Mouse (Mus musculus) kidney, embryonic 15.5 days (tissue): Measurements from ENCODE around the gene Cnnm3. TPM values are rescaled to one million over a fixed set of nuclear protein-coding genes. Genes with fewer than 3 reads are reported as not detected.

Source experiments
- ATAC-seq: fragments of 200-750 bp; cut with Nextera tagmentation; replicated peaks from 2 replicates; pipeline ENCODE4 v1.8.0; 2017; ENCODE audit warnings: moderate TSS enrichment; ENCODE audit not compliant: low FRiP score
- H3K27ac ChIP-seq: fragments of 300-500 bp; sonication (generic); 2 replicates; pipeline ENCODE4 v1.5.1; 2015; ENCODE audit warnings: mild to moderate bottlenecking, inconsistent platforms
- H3K27me3 ChIP-seq: fragments of 300-500 bp; sonication (generic); 2 replicates; pipeline ENCODE4 v1.6.1; 2015; ENCODE audit warnings: inconsistent platforms
- H3K36me3 ChIP-seq: fragments of 300-500 bp; sonication (generic); 2 replicates; pipeline ENCODE4 v1.6.1; 2015; ENCODE audit warnings: inconsistent platforms
- H3K4me1 ChIP-seq: fragments of 300-500 bp; sonication (generic); 2 replicates; pipeline ENCODE4 v1.6.1; 2015; ENCODE audit warnings: inconsistent platforms
- H3K4me2 ChIP-seq: fragments of 300-500 bp; sonication (generic); 2 replicates; pipeline ENCODE4 v1.6.1; 2015; ENCODE audit warnings: moderate library complexity, mild to moderate bottlenecking, inconsistent platforms
- H3K4me3 ChIP-seq: fragments of 300-500 bp; sonication (generic); replicated peaks from 2 replicates; pipeline ENCODE4 v1.5.1; 2015; ENCODE audit warnings: mild to moderate bottlenecking, inconsistent platforms
- H3K9ac ChIP-seq: fragments of 300-500 bp; sonication (generic); 2 replicates; pipeline ENCODE4 v1.6.1; 2015; ENCODE audit warnings: mild to moderate bottlenecking, inconsistent platforms
- H3K9me3 ChIP-seq: fragments of 300-500 bp; sonication (generic); replicated peaks from 2 replicates; pipeline ENCODE4 v1.6.1; 2016; ENCODE audit warnings: inconsistent platforms
- WGBS: fragments of 180-500 bp; shearing (Covaris S2); methylation state at CpG from one replicate; pipeline ENCODE4 v1.1.7; 2015; ENCODE audit warnings: mixed read lengths; 5-methylcytosine and 5-hydroxymethylcytosine counted together
- polyA plus RNA-seq: library from polyadenylated mRNA; unstranded; fragments of >200 nt; fragmentation: Nextera tagmentation; extraction: Ambion mirVana; gene quantifications from 2 replicates; pipeline ENCODE4 v1.2.1, GENCODE M21; 2015

Gene Cnnm3
- polyA plus RNA-seq, 1 experiment from 2014 or later = 4.0 TPM

- H3K4me1 ChIP-seq = no peaks in the 10 kb centered on the region
- H3K27me3 ChIP-seq = no peaks in the 10 kb centered on the region
- H3K36me3 ChIP-seq = peaks cover 61% of the 10 kb centered on the region
- WGBS = 90% methylated on average over 11 of the region's 11 CpGs
- no peak overlapping the region for H3K27ac ChIP-seq
- no peaks in the 10 kb centered on the region for H3K9me3 ChIP-seq
- no peak overlapping the region for H3K4me3 ChIP-seq
- no peak for ATAC-seq
- no peak overlapping the region for H3K9ac ChIP-seq
- H3K4me2 ChIP-seq = no peak overlapping the region
Measured at GRCm38 (mm10) chr1:36540132-36540531, 28.5 kb downstream of the Cnnm3 start.

GRCm38 (mm10) chr1:36540807-36541206 is 29.1 kb downstream of the Cnnm3 start:
- no peak overlapping the region for H3K4me2 ChIP-seq
- H3K36me3 ChIP-seq = peaks cover 61% of the 10 kb centered on the region
- no peak for ATAC-seq
- H3K4me3 ChIP-seq = no peak overlapping the region
- no peaks in the 10 kb centered on the region for H3K27me3 ChIP-seq
- peaks cover 5% of the 10 kb centered on the region for H3K4me1 ChIP-seq
- H3K9ac ChIP-seq = no peak overlapping the region
- H3K27ac ChIP-seq = no peak overlapping the region
- H3K9me3 ChIP-seq = no peaks in the 10 kb centered on the region
- 92% methylated on average over 12 of the region's 12 CpGs for WGBS

GRCm38 (mm10) chr1:36541844-36542243 is 30.2 kb downstream of the Cnnm3 start:
- 97% methylated on average over 16 of the region's 16 CpGs for WGBS
- H3K9me3 ChIP-seq = no peaks in the 10 kb centered on the region
- no peak overlapping the region for H3K4me3 ChIP-seq
- peaks cover 57% of the 10 kb centered on the region for H3K36me3 ChIP-seq
- H3K4me2 ChIP-seq = no peak overlapping the region
- no peaks in the 10 kb centered on the region for H3K27me3 ChIP-seq
- no peak overlapping the region for H3K27ac ChIP-seq
- ATAC-seq = no peak
- H3K4me1 ChIP-seq = peaks cover 14% of the 10 kb centered on the region
- H3K9ac ChIP-seq = no peak overlapping the region

- Histone ChIP-seq H3K9ac (no peak overlapping the region), H3K27me3 (no peaks in the 10 kb centered on the region), H3K9me3 (no peaks in the 10 kb centered on the region), H3K4me2 (no peak overlapping the region), H3K4me3 (no peak overlapping the region), H3K4me1 (peaks cover 21% of the 10 kb centered on the region), H3K27ac (no peak overlapping the region), H3K36me3 (peaks cover 53% of the 10 kb centered on the region)
- 91% methylated on average over 9 of the region's 9 CpGs for WGBS
- no peak for ATAC-seq
Measured at GRCm38 (mm10) chr1:36542925-36543324, 31.3 kb downstream of the Cnnm3 start.

- 69% methylated on average over 2 of the region's 2 CpGs for WGBS
- no peak for ATAC-seq
Measured at GRCm38 (mm10) chr1:36545382-36545781, 33.7 kb downstream of the Cnnm3 start.

GRCm38 (mm10) chr1:36545845-36546600 is 34.4 kb downstream of the Cnnm3 start:
- Histone ChIP-seq H3K4me2 (peak overlapping the region; percentile 72), H3K36me3 (peaks cover 54% of the 10 kb centered on the region), H3K27ac (no peak overlapping the region), H3K9me3 (no peaks in the 10 kb centered on the region), H3K9ac (peak overlapping the region; percentile 63), H3K27me3 (no peaks in the 10 kb centered on the region), H3K4me3 (peak overlapping the region; percentile 59), H3K4me1 (peaks cover 48% of the 10 kb centered on the region)
- WGBS = 75% methylated on average over 19 of the region's 19 CpGs
- no peak for ATAC-seq

More at GRCm38 (mm10) chr1:36545382-36545781, 33.7 kb downstream of the Cnnm3 start:
- Histone ChIP-seq H3K27me3 (no peaks in the 10 kb centered on the region), H3K4me1 (peaks cover 42% of the 10 kb centered on the region), H3K4me3 (no peak overlapping the region), H3K9me3 (no peaks in the 10 kb centered on the region), H3K4me2 (peak overlapping the region; percentile 72; the same call in 1 of the 2 replicates), H3K9ac (0 out of 2 replicates have a peak overlapping the region, but pooled peaks have one; percentile 7), H3K27ac (no peak overlapping the region), H3K36me3 (peaks cover 54% of the 10 kb centered on the region)

GRCm38 (mm10) chr1:36546888-36547471 is 35.3 kb downstream of the Cnnm3 start, which contains the start of gene Ankrd39:
Ankrd39 (minus strand) TSS chr1:36547445.
- ATAC-seq = peak; percentile 98
- H3K27ac ChIP-seq = peak within 1 kb of the TSS; percentile 77
- WGBS = under 1% methylated on average over 43 of the region's 43 CpGs

GRCm38 (mm10) chr1:36547981-36548598 is 36.4 kb downstream of the Cnnm3 start:
- no peak overlapping the region for H3K4me2 ChIP-seq
- no peak overlapping the region for H3K9ac ChIP-seq
- peak overlapping the region; percentile 77 for H3K27ac ChIP-seq

More at GRCm38 (mm10) chr1:36546888-36547471, 35.3 kb downstream of the Cnnm3 start, which contains the start of gene Ankrd39:
- Histone ChIP-seq H3K4me1 (peaks cover 54% of the 10 kb centered on the region), H3K4me2 (peak within 1 kb of the TSS; percentile 72), H3K9me3 (no peaks in the 10 kb centered on the region), H3K9ac (peak within 1 kb of the TSS; percentile 63), H3K36me3 (peaks cover 54% of the 10 kb centered on the region), H3K4me3 (peak within 1 kb of the TSS; percentile 59), H3K27me3 (no peaks in the 10 kb centered on the region)

GRCm38 (mm10) chr1:36548771-36549170 is 37.1 kb downstream of the Cnnm3 start:
- Histone ChIP-seq H3K4me3 (no peak overlapping the region), H3K27ac (peak overlapping the region; percentile 28; the same call in 1 of the 2 replicates), H3K27me3 (no peaks in the 10 kb centered on the region), H3K36me3 (peaks cover 65% of the 10 kb centered on the region), H3K4me2 (0 out of 2 replicates have a peak overlapping the region, but pooled peaks have one; percentile 3), H3K9ac (no peak overlapping the region), H3K4me1 (peaks cover 72% of the 10 kb centered on the region), H3K9me3 (no peaks in the 10 kb centered on the region)
- WGBS = 32% methylated on average over 8 of the region's 8 CpGs
- ATAC-seq = no peak

More at GRCm38 (mm10) chr1:36547981-36548598, 36.4 kb downstream of the Cnnm3 start:
- Histone ChIP-seq H3K9me3 (no peaks in the 10 kb centered on the region), H3K4me3 (no peak overlapping the region), H3K36me3 (peaks cover 58% of the 10 kb centered on the region), H3K27me3 (no peaks in the 10 kb centered on the region), H3K4me1 (peaks cover 65% of the 10 kb centered on the region)
- no peak for ATAC-seq
- WGBS = 32% methylated on average over 9 of the region's 9 CpGs

GRCm38 (mm10) chr1:36549491-36549890 is 37.8 kb downstream of the Cnnm3 start:
- Histone ChIP-seq H3K36me3 (peaks cover 66% of the 10 kb centered on the region), H3K9ac (0 out of 2 replicates have a peak overlapping the region, but pooled peaks have one; percentile 14), H3K27me3 (no peaks in the 10 kb centered on the region), H3K4me3 (no peak overlapping the region), H3K27ac (peak overlapping the region; percentile 5; the same call in 1 of the 2 replicates), H3K9me3 (no peaks in the 10 kb centered on the region), H3K4me2 (peak overlapping the region; percentile 3; the same call in 1 of the 2 replicates), H3K4me1 (peaks cover 79% of the 10 kb centered on the region)
- 67% methylated on average over 18 of the region's 18 CpGs for WGBS
- no peak for ATAC-seq

GRCm38 (mm10) chr1:36550075-36550863 is 38.6 kb downstream of the Cnnm3 start:
- Histone ChIP-seq H3K27ac (peak overlapping the region; percentile 5; the same call in 1 of the 2 replicates), H3K9me3 (no peaks in the 10 kb centered on the region), H3K27me3 (no peaks in the 10 kb centered on the region), H3K36me3 (peaks cover 74% of the 10 kb centered on the region), H3K4me2 (no peak overlapping the region), H3K9ac (0 out of 2 replicates have a peak overlapping the region, but pooled peaks have one; percentile 14), H3K4me3 (no peak overlapping the region), H3K4me1 (peaks cover 87% of the 10 kb centered on the region)
- 77% methylated on average over 20 of the region's 20 CpGs for WGBS
- ATAC-seq = no peak
